Mouse (Mus musculus) urinary bladder, postnatal 25 days (tissue): ENCODE data around the gene Acbd7.

Source experiments
- DNase-seq: peaks from one replicate; pipeline ENCODE4 v3.0.0; 2022; ENCODE audit warnings: low spot score

Gene Acbd7

GRCm38 (mm10) chr2:3387105-3387860, 51.3 kb downstream of the Acbd7 start:
- no peak for DNase-seq
